Mouse (Mus musculus) brain, embryonic 14.5 days (tissue): ENCODE data around the gene Gngt1. TPM values are rescaled to one million over a fixed set of nuclear protein-coding genes. Genes with fewer than 3 reads are reported as not detected.

Experiments used
- DNase-seq: peaks from one replicate; pipeline ENCODE4 v3.0.0-alpha.2; 2011; ENCODE audit warnings: low read depth
- CTCF ChIP-seq: fragments of 200-500 bp; IDR thresholded peaks from 2 replicates; pipeline ENCODE4 v1.5.1; 2012; ENCODE audit warnings: inconsistent platforms, mild to moderate bottlenecking, moderate library complexity, borderline replicate concordance; ENCODE audit not compliant: insufficient read depth, insufficient read length; ENCODE audit errors: extremely low read depth
- POLR2A ChIP-seq: fragments of 200-500 bp; IDR thresholded peaks from 2 replicates; pipeline ENCODE4 v1.6.1; 2012; ENCODE audit warnings: mild to moderate bottlenecking, inconsistent platforms, borderline replicate concordance; ENCODE audit not compliant: poor library complexity, insufficient read depth, insufficient read length, severe bottlenecking; ENCODE audit errors: extremely low read depth
- polyA plus RNA-seq: library from polyadenylated mRNA; depleted of rRNA; stranded (reverse); fragments of >200 nt; gene quantifications from 2 replicates; pipeline ENCODE4 v1.2.3, GENCODE M21; 2012; rRNA removed

The Gngt1 gene
- polyA plus RNA-seq, result not detected in 2 replicates

- no peak for DNase-seq
- TF ChIP-seq CTCF, result no peak
- TF ChIP-seq POLR2A, result no peak
Observed at GRCm38 (mm10) chr6:3993492-3993891, at the start of gene Gngt1. Gngt1 (plus strand) TSS chr6:3993792.

- TF ChIP-seq CTCF (no peak), POLR2A (no peak)
- DNase-seq, result peak; percentile 27
Observed at GRCm38 (mm10) chr6:3954969-3955368, 38.6 kb upstream of the Gngt1 start.

- TF ChIP-seq POLR2A, result no peak
- no peak for TF ChIP-seq CTCF
- no peak for DNase-seq
Observed at GRCm38 (mm10) chr6:3967676-3968626, 25.6 kb upstream of the Gngt1 start.

- TF ChIP-seq CTCF, result no peak
- no peak for TF ChIP-seq POLR2A
- DNase-seq, result no peak
Observed at GRCm38 (mm10) chr6:3973679-3974078, 19.9 kb upstream of the Gngt1 start.

DNA sequence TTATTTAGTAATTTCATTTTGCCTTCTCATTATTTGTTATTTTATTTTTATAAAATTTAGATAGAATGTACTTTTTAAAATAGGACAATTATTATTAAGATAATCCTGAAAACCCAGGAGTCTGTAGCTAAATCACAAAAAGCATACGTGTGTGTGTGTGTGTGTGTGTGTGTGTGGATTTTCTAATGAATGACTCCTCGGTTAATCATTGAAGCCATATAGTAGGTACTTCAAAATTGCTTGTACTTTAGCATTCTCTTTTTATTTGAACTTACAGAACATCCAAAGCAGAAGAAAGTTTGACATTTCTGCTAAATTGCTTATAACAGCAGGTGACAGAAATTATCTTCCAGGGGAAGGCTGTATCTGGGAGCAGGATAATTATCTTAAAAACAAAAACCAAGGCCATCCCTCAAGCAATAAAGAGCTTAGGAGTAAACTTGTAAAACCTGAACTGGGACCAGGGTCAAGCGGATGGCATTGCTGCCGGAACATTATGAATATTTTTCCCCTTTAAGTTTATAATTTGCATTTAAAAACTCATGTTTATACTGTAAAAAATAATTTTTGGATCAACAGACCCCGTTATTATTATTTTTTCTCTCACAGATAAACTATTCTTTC, 10.8 kb upstream of the Gngt1 start:
- DNase-seq, result no peak
- TF ChIP-seq POLR2A, result no peak

GRCm38 (mm10) chr6:3988750-3989149, 4.8 kb upstream of the Gngt1 start, which contains the start of gene Tfpi2:
Tfpi2 (minus strand) TSS chr6:3988919.
- TF ChIP-seq POLR2A (no peak), CTCF (no peak)
- no peak for DNase-seq

DNA sequence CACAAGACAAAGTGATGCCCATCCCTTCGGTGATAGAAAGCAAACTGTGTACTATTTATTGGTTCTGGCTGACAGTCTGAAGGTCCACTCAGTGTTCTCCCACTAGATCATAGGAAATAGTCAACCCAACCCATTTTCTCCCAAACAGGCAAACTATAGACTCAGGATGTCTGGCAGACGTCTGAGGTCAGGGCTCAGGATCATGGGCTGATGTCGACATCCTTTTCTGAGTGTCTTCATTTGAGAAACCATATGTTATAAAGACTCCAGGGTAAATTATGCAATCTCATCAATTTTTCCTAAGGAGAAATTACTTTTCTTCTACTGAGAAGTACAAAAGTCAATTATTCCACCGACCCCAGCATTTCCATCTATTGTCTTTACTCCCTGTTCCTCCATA, 4.5 kb downstream of the Gngt1 start:
- no peak for DNase-seq
- TF ChIP-seq CTCF (no peak), POLR2A (no peak)

GRCm38 (mm10) chr6:3999296-3999695, 5.7 kb downstream of the Gngt1 start:
- DNase-seq, result peak; percentile 13
- no peak for TF ChIP-seq POLR2A
- TF ChIP-seq CTCF, result no peak

DNA sequence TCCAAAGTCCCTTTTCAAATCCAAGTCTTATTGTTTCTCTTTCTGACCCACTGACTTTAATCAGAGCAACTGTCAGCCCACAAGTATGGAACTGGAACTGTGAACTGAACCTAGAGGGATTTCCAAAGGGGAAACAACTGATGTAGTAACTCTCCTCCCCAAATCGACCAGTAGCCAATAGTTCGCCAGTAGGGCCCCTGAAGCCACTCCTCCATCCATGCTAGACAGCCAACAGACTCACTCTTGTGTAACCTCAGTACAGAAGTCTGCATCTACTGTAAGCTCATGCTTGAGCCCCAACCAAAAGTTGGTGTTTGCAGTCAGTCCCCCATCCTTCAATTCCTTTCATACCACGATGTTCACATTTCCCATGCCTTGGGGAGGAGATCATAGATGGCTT, 7.1 kb downstream of the Gngt1 start:
- no peak for TF ChIP-seq POLR2A
- no peak for TF ChIP-seq CTCF

DNA sequence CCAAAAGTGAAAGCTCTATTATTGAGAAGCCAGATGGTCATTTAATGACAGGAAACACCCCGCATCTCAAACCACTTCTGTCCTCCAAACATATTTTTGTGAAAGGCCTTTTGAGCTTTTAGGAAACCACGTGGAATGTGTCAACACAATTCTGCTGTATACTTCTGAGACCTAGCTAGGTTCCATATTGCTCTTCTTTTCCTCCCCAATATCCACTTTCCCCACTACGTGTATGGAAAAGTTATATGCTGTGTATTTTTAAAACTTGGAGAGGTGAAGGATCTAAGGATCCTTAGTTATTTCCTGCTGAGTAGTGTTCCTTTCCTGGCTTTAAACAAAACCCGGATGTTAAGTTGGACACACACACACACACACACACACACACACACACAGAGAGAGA, 9.9 kb downstream of the Gngt1 start:
- DNase-seq, result no peak

More for the DNA sequence above, 7.1 kb downstream of the Gngt1 start:
- DNase-seq, result no peak

DNA sequence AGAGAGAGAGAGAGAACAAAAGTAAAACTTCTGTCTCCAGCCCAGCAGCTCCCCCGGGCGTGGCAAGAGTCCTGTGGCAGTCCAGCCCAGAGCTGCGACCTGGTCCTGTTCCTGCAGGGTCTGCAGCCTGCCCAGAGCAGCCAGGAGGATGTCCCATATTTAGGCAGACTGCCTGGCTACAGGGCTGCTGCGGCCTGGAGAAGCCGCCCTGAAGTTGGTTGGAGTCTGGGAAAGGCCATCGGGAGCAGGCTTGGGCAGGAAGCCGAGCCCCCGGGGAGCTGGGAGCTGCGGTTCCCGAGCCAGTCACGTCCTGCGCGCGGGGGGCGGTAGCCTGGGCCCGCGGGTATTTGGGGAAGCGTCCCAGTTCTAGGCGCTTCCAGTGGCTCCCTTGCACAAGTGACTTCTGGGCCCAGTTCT, 10.3 kb downstream of the Gngt1 start, which contains the start of gene Gng11:
TSS of gene Gng11 (plus strand) at position 15 of the 417 bp plus-strand sequence.
- peak; percentile 50 for DNase-seq

More for the DNA sequence above, 9.9 kb downstream of the Gngt1 start:
- TF ChIP-seq POLR2A (no peak), CTCF (no peak)

More for the DNA sequence above, 10.3 kb downstream of the Gngt1 start, which contains the start of gene Gng11:
- TF ChIP-seq POLR2A (no peak), CTCF (no peak)
